Mouse (Mus musculus): ENCODE measurements around the gene Acss1. TPM values are rescaled to one million over a fixed set of nuclear protein-coding genes. Genes with fewer than 3 reads are reported as not detected.
A peak's percentile ranks its signal among the peaks of the same experiment; 100 is the strongest.

Acss1 gene
- total RNA-seq, 2 experiments from 2014 or later, result 30.4 to 78.4 TPM

DNA sequence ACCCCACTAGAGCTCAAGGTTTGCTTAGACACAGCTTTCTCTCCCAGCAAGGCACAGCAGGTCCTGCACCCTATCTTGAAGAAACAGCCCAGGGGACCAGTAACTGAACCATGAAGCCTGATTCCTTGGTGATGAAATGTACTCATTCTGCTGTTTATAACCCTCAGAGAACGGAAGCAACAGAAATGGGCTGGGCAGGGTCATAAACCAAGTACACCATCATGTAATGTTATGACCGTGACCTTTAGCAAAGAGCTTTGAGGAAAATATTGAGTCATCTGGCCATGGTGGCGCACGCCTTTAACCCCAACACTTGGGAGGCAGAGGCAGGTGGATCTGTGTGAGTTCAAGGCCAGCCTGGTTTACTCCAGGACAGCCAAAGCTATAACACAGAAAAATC, 23.1 kb downstream of the Acss1 start:
- DNase-seq (ENCODE audit: low spot score in 2 of 2), result no peak

DNA sequence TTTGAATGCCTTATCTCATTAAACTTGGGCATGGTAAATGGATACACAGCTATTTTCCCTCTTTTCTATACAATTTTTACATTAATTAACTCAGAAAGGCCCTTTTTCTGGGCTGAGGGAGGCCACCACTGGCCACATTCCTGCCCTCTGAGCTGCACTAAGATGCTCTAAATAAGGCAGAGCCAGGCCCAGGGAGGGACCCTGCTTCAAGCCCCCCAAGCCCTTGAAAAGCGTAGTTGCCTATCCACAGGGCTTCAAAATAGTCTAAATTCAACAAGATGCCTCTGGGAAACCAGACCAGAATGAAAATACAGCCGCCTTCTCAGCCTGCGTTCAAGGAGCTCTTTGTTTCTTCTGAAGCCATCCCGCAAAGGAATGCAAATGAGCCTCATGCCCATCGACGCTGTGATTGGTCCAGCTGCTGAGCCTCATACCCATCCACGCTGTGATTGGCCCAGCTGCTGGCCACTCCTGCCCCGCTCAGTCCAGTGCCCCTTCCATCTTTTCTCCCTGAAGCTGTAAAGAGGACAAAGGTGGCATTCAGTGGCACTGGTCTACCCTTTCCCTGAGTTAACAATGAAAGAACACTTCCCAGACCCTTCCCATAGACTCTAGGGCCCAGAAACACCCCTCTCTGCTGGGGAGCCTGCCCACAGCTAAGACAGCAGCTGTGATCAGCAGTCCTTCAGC, 24.4 kb downstream of the Acss1 start:
- DNase-seq (ENCODE audit: low spot score in 2 of 2), result no peak

DNA sequence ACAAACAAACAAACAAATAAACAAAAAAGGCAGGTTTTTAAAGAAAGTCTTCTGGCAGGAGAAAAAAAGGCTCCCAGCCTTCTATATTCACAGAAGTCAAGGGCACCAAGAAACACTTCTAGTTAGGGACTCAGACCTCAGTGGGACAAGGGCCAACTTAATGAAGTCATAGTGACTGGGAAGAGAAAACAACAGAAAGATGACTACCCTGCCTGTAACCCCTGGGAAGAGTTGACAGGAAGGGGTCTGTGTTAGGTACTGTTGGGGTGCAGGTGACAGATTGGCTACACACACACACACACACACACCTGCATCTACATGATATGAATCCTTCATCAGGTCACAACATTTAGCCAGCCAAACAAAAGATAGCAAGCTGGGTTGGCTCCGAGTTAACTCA, 25.1 kb downstream of the Acss1 start:
- DNase-seq (ENCODE audit: low spot score in 2 of 2), result no peak

DNA sequence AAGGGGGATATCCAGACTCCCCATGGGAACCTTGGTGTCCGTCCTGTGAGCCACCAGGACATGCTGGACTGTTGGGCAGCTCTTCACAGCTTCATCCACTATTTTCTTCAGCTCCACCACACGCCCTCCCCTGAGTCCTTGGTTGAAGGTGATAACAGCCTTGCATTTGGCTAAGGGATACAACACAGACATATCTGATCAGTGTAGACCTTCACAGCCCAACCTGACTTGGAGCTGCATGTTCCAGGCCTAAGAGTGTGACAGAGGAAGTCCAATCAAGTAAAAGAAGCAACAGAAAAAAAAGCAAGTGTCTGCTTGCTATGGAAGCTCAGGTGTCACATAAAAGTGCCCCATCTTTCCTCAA, 29.9 kb downstream of the Acss1 start:
- no peak for DNase-seq (ENCODE audit: low spot score in 2 of 2)

DNA sequence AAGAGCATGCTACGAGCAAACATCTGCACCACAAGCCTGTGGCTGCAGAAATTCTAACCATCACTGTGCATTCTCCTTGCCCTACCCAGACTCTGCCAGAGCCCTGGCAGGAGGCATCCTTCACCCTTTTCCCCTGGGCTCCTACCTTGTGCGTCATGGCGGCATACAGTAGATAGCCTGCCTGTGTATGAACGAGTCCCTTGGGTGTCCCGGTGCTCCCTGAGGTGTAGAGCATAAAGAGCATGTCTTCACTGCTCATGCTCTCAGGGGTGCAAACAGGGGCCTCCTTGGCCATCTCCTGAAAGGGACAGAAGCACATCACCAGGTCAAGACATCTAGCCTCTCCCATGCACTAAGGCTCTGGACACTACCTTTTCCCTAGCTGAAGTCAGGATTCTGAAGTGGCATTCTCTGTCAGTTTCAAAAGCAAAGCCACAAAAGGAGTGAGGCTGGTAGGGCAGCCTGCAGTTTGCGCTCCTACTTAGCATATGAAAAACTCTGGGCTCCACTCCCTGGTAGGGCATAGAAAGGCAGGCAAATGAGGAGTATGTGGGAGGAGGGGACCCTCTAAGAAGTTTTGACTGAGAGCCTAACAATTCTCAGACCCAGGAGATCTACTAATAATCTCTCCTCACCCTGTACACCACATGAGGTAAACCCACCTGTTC, 30.5 kb downstream of the Acss1 start:
- no peak for DNase-seq (ENCODE audit: low spot score in 2 of 2)

DNA sequence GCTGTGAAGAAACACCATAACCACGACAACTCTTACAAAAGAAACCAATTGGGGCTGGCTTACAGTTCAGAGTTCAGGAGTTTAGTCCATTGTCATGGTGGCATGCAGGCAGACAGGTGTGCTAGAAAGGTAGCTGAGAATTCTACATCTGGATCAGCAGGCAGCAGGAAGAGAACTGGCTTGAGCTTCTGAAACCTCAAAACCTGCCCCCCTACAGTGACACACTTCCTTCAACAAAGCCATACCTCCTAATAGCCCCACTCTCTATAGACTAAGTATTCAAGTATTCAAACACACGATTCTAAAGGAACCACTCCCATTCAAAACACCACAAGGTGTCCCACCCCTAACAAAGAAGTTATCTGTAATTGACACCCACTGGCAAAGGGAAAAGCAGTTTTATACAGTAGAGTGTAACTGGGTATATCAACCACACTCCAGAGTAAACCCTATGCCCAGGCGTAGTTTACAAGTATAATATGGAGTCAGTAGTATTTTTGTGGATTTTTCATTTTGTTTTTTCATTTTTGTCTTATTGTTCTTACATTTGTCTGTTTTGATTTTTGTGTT, 32.3 kb downstream of the Acss1 start:
- DNase-seq (ENCODE audit: low spot score in 2 of 2), result no peak

DNA sequence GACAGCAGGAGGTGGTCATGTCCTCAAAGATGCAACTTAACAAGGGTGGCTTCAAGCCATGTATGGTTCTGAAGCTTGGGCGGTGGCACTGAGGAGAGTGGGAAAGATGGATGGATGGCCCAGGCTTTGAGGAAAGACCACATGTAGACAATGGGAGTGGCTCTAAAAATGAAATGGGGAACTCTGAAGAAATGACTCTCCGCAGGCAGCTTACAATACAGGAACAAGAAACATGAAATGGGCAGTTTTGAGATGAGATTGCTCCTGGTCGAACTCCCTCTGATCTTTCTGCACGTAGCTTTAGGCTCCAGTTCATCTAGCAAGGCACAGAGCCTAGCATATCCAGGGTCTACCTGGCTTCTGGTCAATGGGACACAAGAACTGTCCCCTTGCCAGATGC, 39.0 kb downstream of the Acss1 start:
- DNase-seq (ENCODE audit: low spot score in 2 of 2), result no peak

DNA sequence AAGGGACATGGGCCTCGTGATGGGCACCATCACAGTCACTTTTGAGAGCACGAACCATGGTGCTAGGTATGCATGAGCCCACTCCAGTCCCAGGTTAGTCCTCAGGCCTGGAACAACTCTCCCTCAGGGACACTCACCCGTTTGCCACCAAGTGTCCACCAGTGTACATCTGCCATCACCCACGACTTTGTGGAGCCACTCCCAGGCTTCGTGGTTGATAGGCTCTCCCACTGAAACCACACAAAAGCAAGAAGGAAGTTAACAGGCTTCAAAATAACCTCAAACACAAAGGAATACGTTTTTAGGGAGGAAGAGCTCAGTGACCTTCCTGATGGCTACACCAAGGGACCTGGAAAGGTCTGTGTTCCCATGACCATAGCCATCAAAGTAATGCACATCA, 41.2 kb downstream of the Acss1 start:
- no peak for DNase-seq (ENCODE audit: low spot score in 2 of 2)

DNA sequence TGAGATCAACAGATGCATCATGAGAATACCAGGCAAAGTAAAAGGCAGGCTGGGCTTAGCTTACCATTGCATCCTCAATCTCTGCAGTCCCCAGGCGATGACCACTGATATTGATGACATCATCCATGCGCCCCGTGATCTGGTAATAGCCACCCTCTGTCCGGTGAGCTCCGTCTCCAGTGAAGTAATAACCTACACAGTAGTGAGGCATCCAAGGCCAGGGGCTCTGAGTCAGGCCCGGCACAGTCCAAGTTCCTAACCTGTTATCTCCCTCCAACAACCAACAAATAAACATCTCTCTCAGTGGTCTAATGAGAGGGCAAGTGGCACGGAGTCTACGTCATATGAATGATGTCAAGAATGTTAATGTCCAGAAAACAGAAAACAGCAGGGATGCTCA, 43.4 kb downstream of the Acss1 start:
- no peak for DNase-seq (ENCODE audit: low spot score in 2 of 2)

DNA sequence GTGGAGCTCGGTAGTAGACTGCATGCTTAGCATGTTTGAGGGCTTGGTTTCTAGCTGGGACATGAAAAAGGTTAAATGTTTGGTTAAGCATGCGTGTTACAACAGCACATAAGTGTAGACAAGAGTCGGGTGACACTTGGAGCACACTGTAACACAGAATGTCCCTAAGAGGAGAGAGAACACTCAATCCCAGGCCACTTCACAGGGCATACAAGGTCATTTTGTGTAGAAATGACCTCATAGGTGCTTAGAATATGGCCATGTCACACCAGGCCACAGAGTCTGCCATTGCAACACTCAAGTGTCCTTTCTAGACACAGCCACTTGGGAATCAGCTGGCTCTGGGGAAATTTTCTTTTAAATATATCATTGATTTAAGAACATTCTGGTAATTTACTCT, 44.3 kb downstream of the Acss1 start:
- no peak for DNase-seq (ENCODE audit: low spot score in 2 of 2)

DNA sequence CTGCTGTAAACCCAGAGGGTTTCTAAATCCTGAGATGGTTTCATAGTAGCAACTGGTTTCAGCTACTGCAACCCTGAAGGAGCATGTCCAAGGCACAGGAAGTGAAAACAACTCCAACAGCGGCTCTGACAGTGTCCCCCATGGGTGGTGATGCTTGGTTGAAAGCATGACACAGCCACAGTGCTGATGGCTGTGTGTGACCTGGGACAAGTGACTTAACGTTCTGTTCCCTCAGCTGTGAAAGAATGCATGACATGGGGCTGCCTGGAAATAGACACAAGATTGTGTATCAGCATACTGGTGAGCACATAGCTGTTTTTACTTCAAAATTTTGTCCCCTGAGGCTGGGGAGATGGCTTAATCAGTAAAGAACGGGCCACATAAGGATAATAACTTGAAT, 46.6 kb downstream of the Acss1 start:
- no peak for DNase-seq (ENCODE audit: low spot score in 2 of 2)

DNA sequence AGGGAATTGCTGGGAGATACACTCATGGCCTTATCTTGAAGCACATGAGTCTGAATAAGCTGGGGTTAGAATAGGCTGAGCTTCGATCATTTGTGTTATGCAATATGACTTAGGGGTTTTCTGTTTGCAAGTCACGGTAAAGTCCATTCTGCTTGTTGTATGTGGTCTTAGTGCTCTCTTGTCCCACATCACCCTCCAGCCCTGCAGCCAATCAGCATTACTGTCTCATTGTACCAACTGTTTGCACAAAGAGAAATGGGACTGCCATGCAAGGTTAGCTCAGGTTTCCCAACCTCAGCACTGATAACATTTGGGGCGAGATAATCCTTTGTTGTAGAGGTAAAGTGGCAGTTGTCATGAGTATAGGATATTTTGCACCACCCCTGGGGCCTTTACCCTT, 58.2 kb downstream of the Acss1 start:
- no peak for DNase-seq (ENCODE audit: low spot score in 2 of 2)

DNA sequence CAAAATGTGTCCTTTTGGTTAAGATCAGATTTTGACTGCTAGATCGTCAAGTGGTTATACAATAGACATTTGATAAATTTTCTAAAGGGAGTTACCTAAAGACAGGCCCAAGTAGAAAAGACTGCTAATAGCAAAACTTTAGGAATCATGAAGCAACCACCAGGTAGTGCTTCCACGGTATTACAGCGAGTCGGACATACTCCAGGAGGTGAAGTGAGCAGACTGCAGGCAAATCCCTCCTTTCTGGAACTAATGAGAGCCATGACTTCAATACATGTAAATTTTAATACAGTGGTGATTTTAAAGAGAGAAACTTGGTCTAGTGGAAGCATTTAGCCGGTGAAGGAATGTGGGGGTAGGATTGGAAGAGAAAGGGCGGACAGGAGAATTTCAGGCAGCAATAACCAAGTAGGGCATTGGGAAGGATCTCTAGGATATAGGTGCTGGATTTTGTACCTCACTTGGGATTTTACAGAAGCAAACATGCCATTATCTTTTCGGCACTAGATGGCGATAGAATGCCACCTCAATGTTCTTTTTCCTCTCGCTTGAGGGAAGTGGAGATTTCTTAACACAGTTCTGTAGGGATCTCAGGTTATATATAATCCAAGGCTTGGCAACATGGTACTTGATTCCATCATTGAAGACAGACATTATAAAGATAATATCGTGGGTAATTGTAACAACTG, 59.3 kb downstream of the Acss1 start:
- peak; percentile 27 to 41 for DNase-seq (ENCODE audit: low spot score in 2 of 2)

DNA sequence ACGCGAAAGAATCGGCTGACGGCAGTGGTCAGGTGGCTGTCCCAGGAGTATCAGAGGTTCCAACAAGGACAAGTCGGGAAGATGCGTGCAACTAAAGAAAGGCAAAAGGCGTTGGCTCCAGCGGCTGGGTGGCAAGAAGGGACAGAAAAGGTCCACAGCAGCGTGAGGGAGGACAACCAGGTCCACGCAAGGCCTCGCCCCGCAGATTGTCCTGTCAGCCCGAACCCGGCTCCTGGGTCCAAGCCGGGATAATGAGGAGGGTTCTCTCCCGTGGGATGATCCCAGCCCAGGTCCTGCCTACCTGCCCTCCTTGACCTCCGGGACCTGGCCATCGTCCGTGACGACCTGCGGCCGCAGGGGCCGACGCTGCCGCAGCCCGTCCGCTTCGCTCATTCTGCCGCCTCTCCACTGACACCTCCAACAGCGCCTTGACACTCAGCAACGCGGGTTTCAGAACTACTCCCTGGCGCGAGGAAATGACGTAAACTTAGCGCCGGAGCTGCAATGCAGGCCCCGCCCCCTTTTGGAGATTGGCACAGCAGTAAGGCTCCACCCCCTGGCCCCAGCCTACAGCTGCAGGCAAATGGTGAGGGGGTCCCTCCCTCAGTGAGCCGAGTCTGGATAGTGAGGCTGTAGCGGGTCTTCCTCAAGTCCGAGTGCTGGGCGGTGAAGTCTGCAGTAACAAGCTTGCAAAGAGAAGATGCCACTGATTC, 60.1 kb downstream of the Acss1 start, which contains the start of gene Apmap:
Gene Apmap, minus strand, starts transcription at position 481 of the 713 bp plus-strand sequence.
- peak; percentile 96 to 97 for DNase-seq (ENCODE audit: low spot score in 2 of 2)

DNA sequence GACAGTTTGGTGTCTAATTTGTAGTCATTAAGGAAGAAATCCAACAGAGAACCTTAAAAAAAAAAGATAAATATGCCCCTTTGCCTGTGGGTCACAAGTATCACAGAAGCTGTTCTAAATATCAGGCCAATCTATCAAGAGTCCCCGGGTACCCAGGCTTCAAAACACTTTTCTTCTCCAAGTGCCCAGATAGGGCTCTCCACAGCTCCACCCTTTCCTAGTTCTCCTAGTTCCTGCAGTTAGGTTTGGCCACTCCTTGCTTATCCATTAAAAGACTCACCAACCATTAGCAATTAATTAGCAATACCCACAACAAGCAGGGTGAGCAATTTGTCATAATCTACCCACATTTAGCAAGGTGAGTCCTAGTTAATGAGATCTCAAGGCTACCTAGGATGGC, 61.2 kb downstream of the Acss1 start:
- no peak for DNase-seq (ENCODE audit: low spot score in 2 of 2)

DNA sequence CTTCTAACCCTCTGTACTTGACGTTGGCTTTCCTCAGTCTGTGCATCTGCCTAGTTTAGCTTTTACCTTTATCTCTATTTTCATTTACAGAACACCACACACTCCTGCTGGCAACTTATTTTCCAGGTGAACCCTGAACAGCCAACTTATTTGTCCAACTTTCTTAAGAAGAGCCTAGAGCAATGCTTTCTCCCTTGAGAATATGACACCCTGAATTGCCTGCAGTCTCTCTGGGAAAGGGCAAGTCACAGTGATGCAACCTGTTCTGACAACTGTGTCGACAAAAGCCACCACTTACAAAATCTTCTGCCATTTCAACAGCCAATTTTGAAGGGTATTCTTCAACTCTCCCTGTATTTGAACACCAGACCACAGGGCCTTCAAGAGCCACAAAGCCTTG, 63.5 kb downstream of the Acss1 start:
- no peak for DNase-seq (ENCODE audit: low spot score in 2 of 2)

DNA sequence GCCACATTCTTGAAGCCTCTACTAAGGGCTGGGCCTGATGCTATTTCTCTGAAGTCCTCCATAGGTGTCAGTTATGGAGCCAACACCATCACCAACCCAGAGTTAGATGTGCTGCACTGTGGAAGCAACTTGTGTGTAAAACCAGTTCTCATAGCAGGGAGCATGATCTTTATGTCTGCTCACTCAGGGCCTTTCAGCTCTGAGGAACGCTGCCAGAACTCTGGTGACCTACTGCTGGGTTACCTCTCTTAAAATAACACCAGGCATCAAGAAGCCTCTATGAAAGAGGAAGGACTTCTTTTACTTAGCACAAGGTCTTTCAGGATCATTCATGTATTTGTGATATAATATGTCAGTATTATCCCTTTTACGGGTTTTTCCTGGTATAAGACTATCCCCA, 66.1 kb downstream of the Acss1 start:
- DNase-seq (ENCODE audit: low spot score in 2 of 2), result no peak

DNA sequence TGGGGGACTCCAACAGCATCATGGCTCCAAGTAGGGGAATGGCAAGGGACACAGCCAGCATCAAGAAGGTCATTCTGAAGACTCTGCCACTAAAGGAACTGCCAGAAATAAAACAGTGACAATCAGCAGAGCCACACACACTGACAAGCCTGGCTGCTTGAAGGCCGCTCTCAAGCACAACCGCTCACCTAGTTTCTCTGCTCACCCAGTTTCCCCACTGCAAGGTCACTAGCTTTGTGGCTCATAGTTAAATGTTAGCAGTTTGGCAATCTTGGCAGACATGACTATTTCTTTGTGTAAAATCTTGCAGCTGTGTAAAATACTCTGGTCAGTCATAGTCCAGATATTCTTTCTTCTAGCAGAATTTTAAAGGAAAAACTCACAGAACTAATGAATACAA, 68.0 kb downstream of the Acss1 start:
- DNase-seq (ENCODE audit: low spot score in 2 of 2), result no peak

DNA sequence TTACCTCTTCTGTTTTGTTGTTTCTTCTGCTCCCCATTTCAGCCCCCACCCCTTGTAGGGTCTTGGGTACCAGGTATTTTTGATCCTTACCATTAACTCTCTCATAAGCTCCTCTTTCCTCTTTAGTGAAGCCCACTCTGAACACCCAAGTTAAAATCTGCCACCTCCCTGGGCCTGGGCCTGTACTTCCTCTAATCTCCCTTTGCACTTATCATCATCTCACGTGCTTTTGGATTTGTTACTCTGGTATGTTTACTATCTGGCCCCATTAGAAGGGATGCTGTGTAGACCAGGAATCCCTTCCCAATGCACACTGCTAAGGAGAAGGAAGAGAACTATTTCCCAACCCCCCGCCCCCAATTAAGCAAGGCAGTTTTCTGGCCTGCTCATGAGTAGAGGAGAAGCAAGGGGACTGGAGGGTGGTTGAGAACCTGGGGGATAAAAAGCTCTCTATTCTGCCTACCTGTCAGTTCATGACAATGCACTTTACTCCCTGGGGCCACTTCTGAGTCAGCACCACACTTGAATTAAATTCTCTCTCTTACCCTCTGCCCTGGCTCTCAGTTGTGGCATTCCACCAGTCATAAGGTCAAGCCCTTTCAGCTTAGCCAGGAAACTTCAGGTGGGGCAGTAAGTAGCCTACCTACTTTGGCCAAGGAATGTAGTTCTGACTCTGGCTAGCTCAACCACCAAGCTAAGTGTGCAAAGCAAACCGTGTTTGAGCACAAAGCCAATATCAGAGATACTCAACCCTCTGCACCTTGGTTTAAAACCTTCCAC, 72.7 kb downstream of the Acss1 start:
- DNase-seq (ENCODE audit: low spot score in 2 of 2), result no peak

DNA sequence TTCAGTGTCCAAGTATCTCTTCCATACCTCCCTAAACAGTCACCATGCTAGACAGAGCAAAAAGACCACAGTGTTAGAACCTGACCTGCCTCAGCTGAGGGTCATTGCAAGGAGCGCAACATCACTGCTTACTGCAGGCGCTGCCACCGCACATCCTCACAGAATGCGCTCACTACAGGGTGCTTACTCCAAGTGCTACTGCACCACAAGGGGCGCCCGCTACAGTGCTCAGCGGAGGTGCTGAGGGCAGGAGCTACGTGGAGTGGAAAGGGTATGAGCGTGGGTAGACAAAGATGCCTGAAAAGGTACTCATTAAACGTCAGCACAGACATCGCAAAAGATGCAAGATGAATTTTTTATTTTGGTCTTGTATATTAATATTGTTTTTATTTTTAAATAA, 79.2 kb downstream of the Acss1 start:
- no peak for DNase-seq (ENCODE audit: low spot score in 2 of 2)

DNA sequence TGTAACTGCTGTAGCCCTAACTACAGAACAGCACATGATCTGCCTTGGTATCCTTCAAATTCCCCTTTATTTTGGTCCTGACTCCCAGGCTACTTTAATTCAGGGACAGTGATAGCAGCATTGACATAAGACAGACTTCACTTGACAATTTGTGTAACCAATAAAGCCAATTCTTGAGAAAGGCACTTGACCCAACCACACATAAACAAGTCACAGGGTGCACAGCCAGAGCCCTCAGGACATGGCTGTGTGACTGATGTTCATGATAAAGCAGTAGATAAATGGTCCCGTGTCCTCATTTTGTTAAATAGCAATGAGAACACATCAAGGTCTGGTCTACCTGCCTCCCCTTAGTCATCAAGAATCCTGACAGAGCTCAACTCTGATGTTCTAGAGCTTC, 88.7 kb downstream of the Acss1 start:
- no peak for DNase-seq (ENCODE audit: low spot score in 2 of 2)

All from adrenal gland, adult 18-20 months (tissue).